Mouse (Mus musculus) midbrain, embryonic 16.5 days (tissue): ENCODE data around the gene Rassf1. TPM values are rescaled to one million over a fixed set of nuclear protein-coding genes. Genes with fewer than 3 reads are reported as not detected.

ENCODE experiments used
- ATAC-seq: fragments of 200-750 bp; cut with Nextera tagmentation; 2 replicates; pipeline ENCODE4 v1.8.0; 2017; ENCODE audit warnings: moderate TSS enrichment
- H3K27ac ChIP-seq: fragments of 300-500 bp; sonication (generic); 2 replicates; pipeline ENCODE4 v1.5.1; 2014; ENCODE audit warnings: mild to moderate bottlenecking, low read length, mixed read lengths
- H3K27me3 ChIP-seq: fragments of 300-500 bp; sonication (generic); 2 replicates; pipeline ENCODE4 v1.6.1; 2014; ENCODE audit warnings: low read depth, low read length, mixed read lengths; ENCODE audit not compliant: control insufficient read depth, insufficient read depth
- H3K36me3 ChIP-seq: fragments of 300-500 bp; sonication (generic); 2 replicates; pipeline ENCODE4 v1.6.1; 2014; ENCODE audit warnings: mild to moderate bottlenecking, low read length, moderate library complexity, mixed read lengths; ENCODE audit not compliant: control insufficient read depth, insufficient read depth
- H3K4me1 ChIP-seq: fragments of 300-500 bp; sonication (generic); 2 replicates; pipeline ENCODE4 v1.6.1; 2014; ENCODE audit warnings: mild to moderate bottlenecking, low read length, mixed read lengths; ENCODE audit not compliant: control insufficient read depth, insufficient read depth
- H3K4me2 ChIP-seq: fragments of 300-500 bp; sonication (generic); 2 replicates; pipeline ENCODE4 v1.6.1; 2014; ENCODE audit warnings: mild to moderate bottlenecking, low read length, mixed read lengths
- H3K4me3 ChIP-seq: fragments of 300-500 bp; sonication (generic); 2 replicates; pipeline ENCODE4 v1.5.1; 2014; ENCODE audit warnings: low read depth, mild to moderate bottlenecking, low read length, moderate library complexity, mixed read lengths
- H3K9ac ChIP-seq: fragments of 300-500 bp; sonication (generic); 2 replicates; pipeline ENCODE4 v1.6.1; 2014; ENCODE audit warnings: low read depth, low read length, mixed read lengths
- H3K9me3 ChIP-seq: fragments of 300-500 bp; sonication (generic); replicated peaks from 2 replicates; pipeline ENCODE4 v1.6.1; 2014; ENCODE audit warnings: mild to moderate bottlenecking, low read length, mixed read lengths; ENCODE audit not compliant: control insufficient read depth, poor library complexity, severe bottlenecking
- WGBS: fragments of 180-500 bp; shearing (Covaris S2); extraction: QIAGEN DNeasy Blood & Tissue Kit; methylation state at CpG from one replicate; pipeline ENCODE4 v1.1.7; 2014; 5-methylcytosine and 5-hydroxymethylcytosine counted together
- polyA plus RNA-seq: library from polyadenylated mRNA; unstranded; fragments of >200 nt; fragmentation: Nextera tagmentation; extraction: Ambion mirVana; gene quantifications from 2 replicates; pipeline ENCODE4 v1.2.1, GENCODE M21; 2015

Gene Rassf1
- 45.3 and 49.4 TPM in 2 replicates for polyA plus RNA-seq

DNA sequence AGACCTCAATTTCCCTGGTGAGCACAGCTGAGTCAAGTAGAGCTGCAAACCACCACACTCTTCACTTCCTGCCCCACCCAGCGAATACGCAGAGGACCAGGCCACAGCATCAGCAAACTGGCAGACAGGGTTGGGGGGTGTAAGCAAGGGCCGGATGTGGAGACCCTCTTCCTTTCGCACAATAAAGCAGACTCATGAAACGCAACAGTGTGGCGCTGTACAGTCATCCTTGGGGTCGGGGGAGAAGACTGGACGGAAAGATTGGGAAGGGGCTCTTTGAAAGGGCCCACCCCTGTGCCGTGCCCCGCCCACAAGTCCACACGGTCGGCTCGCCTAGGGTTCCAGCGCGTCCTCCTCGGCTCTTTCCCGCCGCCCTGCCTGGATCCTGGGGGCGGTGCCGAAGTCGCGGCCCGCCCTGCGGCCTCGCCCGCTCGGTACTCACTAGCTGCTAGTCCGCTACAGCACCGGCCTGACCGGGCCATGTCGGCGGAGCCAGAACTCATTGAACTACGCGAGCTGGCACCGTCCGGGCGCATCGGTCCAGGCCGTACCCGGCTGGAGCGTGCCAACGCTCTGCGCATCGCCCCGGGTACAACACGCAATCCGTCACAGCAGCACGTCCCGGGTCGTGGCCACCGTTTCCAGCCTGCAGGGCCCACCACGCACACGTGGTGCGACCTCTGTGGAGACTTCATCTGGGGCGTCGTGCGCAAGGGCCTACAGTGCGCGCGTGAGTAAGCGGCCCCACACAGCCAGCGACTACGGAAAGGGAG lies at the start of gene Rassf1:
TSS of gene Rassf1 (plus strand) at position 439 of the 773 bp plus-strand sequence.
- Histone ChIP-seq H3K9ac (peak within 1 kb of the TSS; percentile 51), H3K4me1 (peaks cover 37% of the 10 kb centered on the region), H3K4me2 (peak within 1 kb of the TSS; percentile 62), H3K9me3 (no peaks in the 10 kb centered on the region), H3K27me3 (peaks cover 33% of the 10 kb centered on the region), H3K27ac (no peak within 1 kb of the TSS), H3K4me3 (peak within 1 kb of the TSS; percentile 32), H3K36me3 (no peaks in the 10 kb centered on the region)
- WGBS = 2% methylated on average over 62 of the region's 63 CpGs
- ATAC-seq = no peak

GRCm38 (mm10) chr9:107502131-107502846 lies 49.1 kb upstream of the Rassf1 start:
- WGBS = 86% methylated on average over 12 of the region's 12 CpGs
- Histone ChIP-seq H3K4me2 (no peak overlapping the region), H3K27me3 (no peaks in the 10 kb centered on the region), H3K4me1 (peaks cover 15% of the 10 kb centered on the region), H3K9ac (no peak overlapping the region), H3K27ac (no peak overlapping the region), H3K36me3 (0 out of 2 replicates have a peak, but pooled peaks cover 4% of the 10 kb centered on the region), H3K9me3 (no peaks in the 10 kb centered on the region), H3K4me3 (no peak overlapping the region)
- ATAC-seq = no peak

GRCm38 (mm10) chr9:107504662-107505537 lies 46.5 kb upstream of the Rassf1 start:
- peaks cover 22% of the 10 kb centered on the region for H3K4me1 ChIP-seq
- H3K27ac ChIP-seq = peak overlapping the region; percentile 60
- no peak overlapping the region for H3K4me2 ChIP-seq
- 0 out of 2 replicates have a peak overlapping the region, but pooled peaks have one; percentile 17 for H3K9ac ChIP-seq
- 52% methylated on average over 19 of the region's 19 CpGs for WGBS
- no peak for ATAC-seq
- no peaks in the 10 kb centered on the region for H3K36me3 ChIP-seq
- H3K27me3 ChIP-seq = no peaks in the 10 kb centered on the region
- H3K9me3 ChIP-seq = no peaks in the 10 kb centered on the region
- H3K4me3 ChIP-seq = no peak overlapping the region

DNA sequence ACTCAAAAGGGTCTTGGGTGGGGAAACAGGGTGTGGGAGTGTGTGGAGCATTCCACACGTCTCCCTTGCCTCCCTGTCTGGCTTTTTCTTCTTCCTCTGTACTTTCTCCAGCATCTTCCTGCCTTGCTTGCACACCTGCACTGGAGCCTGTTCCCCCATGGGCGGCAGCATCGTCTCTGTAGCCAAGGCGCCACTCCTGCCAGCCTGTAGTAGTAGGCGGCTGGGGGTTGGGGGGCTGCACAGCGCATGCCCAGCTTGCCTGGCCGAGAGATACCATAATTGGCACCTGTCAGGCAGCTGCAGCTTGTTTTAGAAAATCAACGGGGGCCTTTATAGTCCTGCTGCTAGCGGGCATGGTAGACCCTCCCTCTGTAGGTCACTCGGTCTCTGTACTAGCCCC lies 43.1 kb upstream of the Rassf1 start:
- ATAC-seq = peak; percentile 41; the same call in 1 of the 2 replicates
- Histone ChIP-seq H3K36me3 (no peaks in the 10 kb centered on the region), H3K9ac (0 out of 2 replicates have a peak overlapping the region, but pooled peaks have one; percentile 1), H3K27me3 (no peaks in the 10 kb centered on the region), H3K4me3 (no peak overlapping the region), H3K27ac (peak overlapping the region; percentile 23), H3K4me1 (peaks cover 31% of the 10 kb centered on the region), H3K9me3 (no peaks in the 10 kb centered on the region), H3K4me2 (no peak overlapping the region)
- 41% methylated on average over 10 of the region's 10 CpGs for WGBS

DNA sequence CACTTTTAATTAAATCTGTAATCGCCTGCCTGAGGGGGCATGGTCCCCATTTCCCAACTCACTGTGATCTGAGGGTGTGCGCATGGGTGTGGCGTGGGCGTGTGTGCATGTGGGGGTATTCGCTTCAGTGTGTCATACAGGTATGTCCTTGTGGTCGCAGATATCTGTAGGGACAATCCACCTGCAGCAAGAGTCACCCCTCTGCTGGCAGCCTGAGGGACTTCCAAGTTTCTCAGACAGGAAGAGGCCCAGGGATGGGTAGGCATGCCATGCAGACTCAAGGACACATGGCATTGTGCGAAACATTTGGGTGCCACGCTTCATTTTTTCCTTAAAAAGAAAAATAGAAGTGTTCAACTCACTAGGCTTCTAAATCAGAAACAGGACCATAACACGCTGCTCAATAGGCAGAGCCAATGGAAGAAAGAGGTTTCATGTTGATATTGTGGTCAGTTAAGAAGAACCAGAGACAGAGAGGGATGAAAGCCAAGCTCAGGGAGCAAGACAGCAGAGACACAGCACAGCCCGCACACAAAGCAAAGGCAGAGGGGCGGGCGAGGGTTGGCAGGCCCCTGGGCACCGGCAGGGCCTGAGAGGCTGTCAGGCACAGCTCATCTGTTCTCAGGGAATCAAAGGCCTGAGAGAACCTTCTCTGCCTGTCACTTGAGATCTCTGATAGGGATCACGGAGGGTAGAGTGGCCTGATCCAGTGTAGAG lies 40.8 kb upstream of the Rassf1 start:
- Histone ChIP-seq H3K9ac (no peak overlapping the region), H3K27me3 (no peaks in the 10 kb centered on the region), H3K4me2 (no peak overlapping the region), H3K36me3 (no peaks in the 10 kb centered on the region), H3K4me1 (peaks cover 24% of the 10 kb centered on the region), H3K9me3 (no peaks in the 10 kb centered on the region), H3K27ac (peak overlapping the region; percentile 47), H3K4me3 (no peak overlapping the region)
- WGBS = 84% methylated on average over 14 of the region's 14 CpGs
- no peak for ATAC-seq

GRCm38 (mm10) chr9:107511436-107511835 lies 39.9 kb upstream of the Rassf1 start:
- peaks cover 24% of the 10 kb centered on the region for H3K4me1 ChIP-seq
- H3K27ac ChIP-seq = peak overlapping the region; percentile 50
- no peaks in the 10 kb centered on the region for H3K27me3 ChIP-seq
- WGBS = 37% methylated on average over 8 of the region's 8 CpGs
- no peak for ATAC-seq
- no peaks in the 10 kb centered on the region for H3K9me3 ChIP-seq
- no peak overlapping the region for H3K4me3 ChIP-seq
- H3K36me3 ChIP-seq = no peaks in the 10 kb centered on the region
- H3K4me2 ChIP-seq = no peak overlapping the region
- no peak overlapping the region; the same call in 1 of the 2 replicates for H3K9ac ChIP-seq

GRCm38 (mm10) chr9:107512326-107512725 lies 39.0 kb upstream of the Rassf1 start:
- H3K4me1 ChIP-seq = peaks cover 20% of the 10 kb centered on the region
- H3K27ac ChIP-seq = peak overlapping the region; percentile 50; the same call in 1 of the 2 replicates
- no peaks in the 10 kb centered on the region for H3K27me3 ChIP-seq
- no peaks in the 10 kb centered on the region for H3K9me3 ChIP-seq
- no peak overlapping the region for H3K4me2 ChIP-seq
- no peak overlapping the region for H3K4me3 ChIP-seq
- H3K36me3 ChIP-seq = no peaks in the 10 kb centered on the region
- 47% methylated on average over 16 of the region's 16 CpGs for WGBS
- no peak overlapping the region for H3K9ac ChIP-seq
- no peak for ATAC-seq

GRCm38 (mm10) chr9:107514303-107514955 lies 36.9 kb upstream of the Rassf1 start:
- H3K4me3 ChIP-seq = no peak overlapping the region
- no peak overlapping the region for H3K4me2 ChIP-seq
- H3K9ac ChIP-seq = no peak overlapping the region
- H3K9me3 ChIP-seq = no peaks in the 10 kb centered on the region
- peaks cover 6% of the 10 kb centered on the region for H3K36me3 ChIP-seq
- ATAC-seq = peak; percentile 63
- 24% methylated on average over 14 of the region's 14 CpGs for WGBS
- H3K27me3 ChIP-seq = no peaks in the 10 kb centered on the region
- H3K27ac ChIP-seq = no peak overlapping the region
- peaks cover 13% of the 10 kb centered on the region; the same call in 1 of the 2 replicates for H3K4me1 ChIP-seq
